19 mouse cellular contexts compared by ENCODE assay signal in the genomic region with DNA sequence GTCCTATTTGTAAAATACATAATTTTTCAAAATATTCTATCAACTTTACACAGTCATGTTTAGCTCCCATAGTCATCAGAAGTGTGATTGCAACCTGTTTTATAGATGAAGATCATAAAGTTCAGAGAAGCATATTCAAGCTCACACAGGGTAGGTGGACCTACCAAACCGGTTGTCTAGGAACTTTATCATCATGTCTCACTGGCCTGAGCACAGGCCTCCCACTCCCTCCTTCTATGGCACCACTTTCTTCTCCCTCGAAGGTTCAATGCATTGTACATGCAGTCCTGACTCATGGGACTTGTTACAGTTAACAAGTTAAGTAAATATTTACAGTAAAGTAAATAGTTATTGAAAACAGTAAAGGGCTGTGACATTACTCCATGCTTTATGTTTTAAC.
"Had no signal": no experiment of that assay in that cellular context is flagged by ENCODE, and none has a peak within 500 bp of the region (broad histone marks: within the 10 kb centered on the region; RNA-seq: fewer than 3 reads in every experiment).

No protein-coding gene starts in this region.

- H3K4me2 ChIP-seq: kidney, embryonic 15.5 days; liver, embryonic 13.5 days; midbrain, embryonic 13.5 days; neural tube, embryonic 13.5 days had no signal

- H3K27me3 ChIP-seq: kidney, embryonic 15.5 days; liver, embryonic 13.5 days; megakaryocyte, embryonic 14.5 days; midbrain, embryonic 13.5 days; neural tube, embryonic 13.5 days had no signal

- H3K36me3 ChIP-seq: kidney, embryonic 15.5 days; liver, embryonic 13.5 days; midbrain, embryonic 10.5 days; midbrain, embryonic 13.5 days; neural tube, embryonic 13.5 days had no signal

- ATAC-seq: inflammation-experienced regulatory T-cells, adult 6 months; lung, postnatal 0 days; midbrain, embryonic 13.5 days; midbrain, embryonic 16.5 days had no signal

- DNase-seq: kidney, adult 8-10 months; kidney, postnatal 10 days; kidney, postnatal 36 days; layer of hippocampus, adult 9-11 months; liver, embryonic 13.5 days; lung, adult 2 months; lung, postnatal 36 days; thymus, adult 18-20 months; thymus, postnatal 14 days; thymus, postnatal 4 days had no signal

- H3K9me3 ChIP-seq: kidney, embryonic 15.5 days; liver, embryonic 13.5 days; midbrain, embryonic 10.5 days; midbrain, embryonic 13.5 days; neural tube, embryonic 13.5 days had no signal

- H3K9ac ChIP-seq: kidney, embryonic 15.5 days; liver, embryonic 13.5 days; midbrain, embryonic 13.5 days; neural tube, embryonic 13.5 days had no signal

- H3K27ac ChIP-seq: kidney, embryonic 15.5 days; liver, embryonic 13.5 days; midbrain, embryonic 10.5 days; midbrain, embryonic 13.5 days; neural tube, embryonic 13.5 days had no signal

- H3K4me1 ChIP-seq: kidney, embryonic 15.5 days; liver, embryonic 13.5 days; megakaryocyte, embryonic 14.5 days; midbrain, embryonic 10.5 days; neural tube, embryonic 13.5 days had no signal

- H3K4me3 ChIP-seq: kidney, embryonic 15.5 days; liver, embryonic 13.5 days; megakaryocyte, embryonic 14.5 days; midbrain, embryonic 10.5 days; midbrain, embryonic 13.5 days; myocyte; neural tube, embryonic 13.5 days had no signal
